Mouse (Mus musculus): Measurements from ENCODE around the gene Pklr.

The Pklr gene

DNA sequence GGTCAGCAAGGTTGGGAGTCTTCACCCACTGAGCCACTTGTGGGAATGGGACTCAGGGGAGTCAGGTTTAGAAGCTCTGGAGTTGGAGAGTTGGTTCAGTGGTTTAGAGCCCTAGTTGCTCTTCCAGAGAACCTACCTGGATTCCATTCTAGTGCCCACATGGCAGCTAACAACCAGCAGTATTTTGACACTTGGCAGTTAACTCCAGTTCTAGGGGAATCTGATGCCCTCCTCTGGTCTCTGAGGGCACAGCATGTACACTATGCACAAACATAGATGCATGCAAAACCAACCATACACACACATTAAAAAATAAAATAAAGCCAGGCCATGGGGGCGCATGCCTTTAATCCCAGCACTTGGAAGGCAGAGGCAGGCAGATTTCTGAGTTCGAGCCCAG is 57.9 kb downstream of the Pklr start:
- no peak for DNase-seq (ENCODE audit: low read depth, low spot score)

Measured in c-Kit-negative CD71-positive TER-119-positive erythroid progenitor cells, embryonic 14.5 days (primary cell).